Mouse (Mus musculus): ENCODE measurements at regions not wholly inside any gene's neighbourhood (a gene's known extent, or its start where the extent isn't known, plus 50 kb on each side); places are given as distances from the start of the nearest gene placed in this dataset.

DNA sequence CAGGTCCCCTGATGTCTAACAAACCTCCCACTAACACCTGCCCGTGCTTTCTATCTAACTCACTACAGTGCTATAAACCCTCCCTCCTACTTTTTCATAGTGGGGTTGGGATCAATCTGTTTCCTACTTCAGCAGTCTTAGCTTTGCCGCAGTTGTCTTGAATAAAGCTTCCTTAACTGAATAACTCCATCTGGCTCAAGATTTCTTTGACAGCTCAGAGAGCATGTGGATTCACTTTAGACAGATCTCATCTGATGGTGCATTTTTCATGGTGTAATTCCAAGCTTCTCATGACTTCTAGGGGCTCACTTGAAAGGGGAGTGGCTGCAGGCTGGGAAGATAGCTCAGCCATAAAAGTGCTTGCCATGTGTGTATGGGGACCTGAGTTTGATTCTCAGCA is 313.2 kb upstream of the Dpyd start:
- no peak for DNase-seq

DNA sequence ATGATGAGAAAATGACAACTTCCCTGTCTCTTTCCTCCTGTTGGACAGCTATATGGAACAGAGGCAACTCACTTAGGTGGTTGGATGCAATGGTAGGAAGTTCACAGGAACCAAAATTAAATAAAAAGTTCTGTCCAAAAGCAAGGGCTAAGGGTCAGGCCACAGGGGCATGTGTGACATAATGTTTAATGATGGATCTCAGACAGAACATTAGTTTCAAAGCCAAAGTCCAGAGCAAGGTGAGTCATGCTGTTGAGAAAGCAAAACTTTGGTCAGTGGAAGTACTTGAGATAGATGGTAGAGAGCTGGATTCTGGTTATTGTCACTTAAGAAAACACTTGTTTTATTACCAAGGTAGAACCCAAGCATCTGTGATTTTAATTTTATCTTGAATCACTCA is 286.0 kb upstream of the Dpyd start:
- no peak for DNase-seq

DNA sequence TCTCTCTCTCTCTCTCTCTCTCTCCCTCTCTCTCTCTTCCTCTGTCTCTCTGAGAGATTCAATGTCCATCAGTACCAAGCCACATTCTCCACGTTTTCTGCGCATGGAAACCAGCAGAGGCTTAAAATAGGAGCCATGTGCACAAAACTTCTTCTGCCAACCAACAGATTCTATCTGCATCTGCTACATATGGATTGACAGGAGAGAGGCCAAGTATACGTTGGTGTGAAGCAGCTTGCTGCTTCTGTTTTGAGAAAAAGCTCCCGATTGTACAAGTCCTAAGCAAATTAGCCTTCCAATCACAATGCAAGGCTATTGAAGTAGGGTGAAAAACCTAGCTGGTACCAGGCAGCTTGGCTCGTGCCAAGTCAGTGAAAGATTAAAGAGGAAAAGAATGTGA is 283.7 kb upstream of the Dpyd start:
- no peak for DNase-seq

DNA sequence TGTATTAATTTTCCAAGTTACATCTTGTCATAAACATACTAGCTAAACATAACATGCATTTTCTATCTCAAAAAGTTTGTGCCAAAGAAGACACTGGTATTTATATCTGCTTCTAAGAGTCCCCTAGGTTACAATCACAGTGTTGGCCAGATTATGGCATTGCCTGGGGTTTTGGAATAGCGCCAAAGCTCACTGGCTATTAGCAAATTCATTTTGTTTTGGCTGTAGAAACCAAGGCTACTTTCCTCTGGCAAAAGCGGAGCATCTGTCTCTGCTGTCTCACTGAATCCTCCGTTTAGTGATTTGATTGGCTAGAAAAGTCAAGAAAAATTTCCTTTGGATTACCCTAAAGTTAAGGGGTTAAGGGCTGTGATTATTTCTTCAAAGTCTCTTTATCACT is 275.0 kb upstream of the Dpyd start:
- peak; percentile 30 for DNase-seq

DNA sequence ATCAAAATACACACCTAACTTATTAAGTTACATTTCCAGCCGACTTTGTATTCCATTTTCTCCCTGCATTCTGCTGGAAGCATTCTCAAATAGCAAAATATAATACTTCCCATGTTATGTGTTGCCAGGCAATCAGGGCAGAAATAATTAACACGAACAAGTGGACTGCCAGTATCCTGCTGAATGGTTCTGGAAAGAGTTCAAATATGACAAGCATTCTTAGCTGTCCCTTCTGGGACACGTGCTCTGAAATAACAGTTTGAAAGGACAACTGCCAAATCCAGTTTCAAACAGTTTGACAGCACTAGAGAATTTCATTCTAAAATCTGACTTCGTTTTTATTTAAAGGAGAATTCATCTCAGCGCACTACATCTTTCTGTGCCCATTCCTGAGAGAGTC is 236.8 kb upstream of the Dpyd start:
- DNase-seq: peak; percentile 41

DNA sequence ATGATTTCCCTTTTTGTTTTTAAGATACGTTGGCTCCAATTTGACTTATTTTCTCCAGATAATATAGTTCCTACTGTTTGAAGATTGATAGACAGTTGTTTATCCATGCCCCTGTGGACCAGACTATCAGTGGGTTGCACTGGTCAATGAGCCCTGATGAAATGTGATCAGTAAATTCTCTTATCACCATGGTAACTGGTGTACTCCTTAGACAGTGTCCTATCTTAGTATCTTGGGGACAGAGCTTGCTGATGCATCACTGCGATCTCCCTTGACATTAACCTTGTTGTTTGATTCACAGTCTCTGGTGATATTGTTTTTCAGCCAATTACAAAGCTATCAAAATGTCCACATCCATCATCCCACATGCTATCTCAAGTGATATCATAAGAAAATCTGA is 233.7 kb upstream of the Dpyd start:
- no peak for DNase-seq

DNA sequence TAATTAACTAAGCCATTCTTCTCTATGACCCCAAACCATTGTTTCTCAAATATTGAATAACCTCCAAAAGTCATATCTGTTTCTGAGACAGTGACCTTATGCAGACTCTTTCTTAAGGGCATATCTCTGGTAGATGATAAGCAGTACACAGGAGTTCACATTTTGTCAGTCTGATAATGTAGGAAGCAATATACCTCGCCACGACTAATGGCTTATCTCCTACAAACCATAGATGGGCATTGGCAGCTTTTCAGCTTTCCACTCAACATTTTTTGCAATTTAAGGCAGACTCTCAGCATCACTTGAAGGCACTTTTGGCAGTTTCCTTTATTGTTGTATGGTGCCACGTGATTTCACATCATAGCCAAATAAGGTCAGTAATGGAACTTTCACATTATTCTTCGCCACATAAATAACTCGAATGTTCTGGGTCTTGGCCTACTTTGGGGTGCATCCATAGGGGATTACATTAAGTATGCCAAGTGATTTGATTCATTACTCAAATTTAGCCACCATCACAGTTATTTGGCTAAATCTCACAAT is 232.7 kb upstream of the Dpyd start:
- DNase-seq: no peak

DNA sequence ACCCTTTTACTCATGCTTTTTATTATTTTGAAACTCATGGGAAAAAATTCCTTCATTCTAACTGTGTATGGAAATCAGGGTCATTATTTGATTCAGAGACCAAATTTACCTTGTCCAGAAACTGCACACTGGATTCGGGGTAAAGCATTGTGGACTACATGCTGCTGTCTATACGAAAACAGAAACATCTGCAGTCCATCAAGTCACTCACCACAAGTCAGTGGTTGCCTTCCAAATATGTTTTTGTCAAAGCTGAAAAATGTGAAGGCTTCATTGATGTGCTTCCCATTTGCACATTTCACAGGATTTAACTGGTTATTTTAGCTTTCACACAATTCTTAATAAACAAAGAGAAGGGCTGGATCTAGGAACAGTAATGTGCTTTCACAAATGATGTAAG is 230.4 kb upstream of the Dpyd start:
- no peak for DNase-seq

DNA sequence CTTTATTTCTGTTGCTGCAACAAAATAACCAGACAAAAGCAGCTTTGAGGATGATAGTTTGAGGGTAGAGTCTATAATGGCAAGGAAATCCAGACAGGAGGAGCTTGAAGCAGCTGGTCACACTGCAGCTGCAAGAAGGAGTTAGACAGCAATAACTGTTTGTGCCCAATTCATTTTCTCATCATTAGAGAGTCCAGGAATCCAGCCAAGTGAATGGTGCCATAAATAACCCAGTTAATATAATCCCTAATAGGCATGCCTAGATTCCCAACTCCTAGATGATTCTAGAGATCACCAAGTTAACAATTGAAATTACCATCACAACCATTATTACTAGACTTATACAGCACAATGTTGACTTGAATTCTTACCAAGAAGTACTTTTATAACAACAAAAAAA is 223.2 kb upstream of the Dpyd start:
- DNase-seq: peak; percentile 50

DNA sequence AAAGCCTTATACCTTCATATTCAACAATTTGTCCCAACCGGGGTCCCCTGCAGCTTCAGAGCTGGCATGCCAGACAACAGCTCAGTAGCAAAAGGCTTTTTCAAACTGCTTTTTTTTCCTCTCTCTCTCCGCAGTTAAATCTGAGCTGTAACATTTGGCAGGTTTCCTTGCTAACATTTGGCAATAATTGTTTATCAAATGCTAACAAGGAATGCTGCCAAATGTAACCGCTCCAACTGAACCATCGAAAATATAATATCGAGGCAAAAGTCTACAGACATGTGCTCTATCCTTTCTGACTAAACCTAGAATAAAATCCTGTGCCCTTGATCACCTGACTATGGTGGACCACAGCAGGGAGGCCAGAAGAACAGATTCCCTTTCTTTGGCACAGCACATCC is 200.2 kb upstream of the Dpyd start:
- DNase-seq: no peak
